27 mouse cellular contexts compared by ENCODE assay signal in the genomic region with DNA sequence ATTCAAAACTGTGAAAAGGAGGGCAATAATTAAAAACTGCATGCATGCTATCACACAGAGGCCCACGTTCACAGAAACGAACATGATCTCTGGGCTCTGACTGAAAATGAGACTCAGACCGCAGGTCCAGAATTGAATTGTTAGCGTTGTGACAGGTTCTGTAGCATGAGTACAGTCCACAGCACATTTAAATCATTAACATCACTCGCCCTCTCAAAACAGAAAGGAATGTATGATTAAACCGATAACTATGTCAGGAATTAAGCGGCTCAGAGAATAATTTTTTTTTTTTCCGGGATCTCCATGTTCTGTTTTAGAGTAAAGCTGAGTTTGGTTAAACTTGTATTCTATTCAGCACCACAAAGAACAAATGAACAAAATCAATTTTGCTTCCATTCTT.
DNase-seq lines count a peak whose midpoint lies in the region; ATAC-seq and TF ChIP-seq lines count a peak whose summit lies in the region.
"Had no signal": no experiment of that assay in that cellular context is flagged by ENCODE, and none has a peak within 500 bp of the region (broad histone marks: within the 10 kb centered on the region; RNA-seq: fewer than 3 reads in every experiment).

No protein-coding gene starts in this region.

- no peak for DNase-seq in kidney, postnatal 25 days
- peak; percentile 49 for DNase-seq in lung, postnatal 0 days (ENCODE audit: low spot score)
- no peak for DNase-seq in lung, adult 18-20 months
- DNase-seq in frontal cortex, postnatal 14 days (ENCODE audit: low spot score in 2 of 2) = no peak
- no peak for DNase-seq in cerebellum, postnatal 4 days (ENCODE audit: low spot score in 2 of 2)
- DNase-seq: adrenal gland, postnatal 14 days; cerebellum, adult 11 months; cerebellum, adult 9-10 months; cerebellum, postnatal 36 days; embryo, embryonic 11 days; gastrocnemius, adult 2 months; heart, adult 2 months; heart, postnatal 4 days; layer of hippocampus, adult 9-11 months; liver; midbrain, embryonic 14.5 days; right cerebral cortex, postnatal 25 days had no signal

- TF ChIP-seq EP300 in lung, postnatal 0 days (IDR thresholded peaks at IDR 0.05) = peak; percentile 61; the same call in 1 of the 2 replicates

- peak; percentile 70; the same call in 1 of the 2 replicates for ATAC-seq in kidney, embryonic 16.5 days (ENCODE audit: low FRiP score, low TSS enrichment)
- no peak for ATAC-seq in lung, postnatal 0 days
- no peak for ATAC-seq in embryonic facial prominence, embryonic 13.5 days (ENCODE audit: insufficient number of reproducible peaks, insufficient read depth, low FRiP score, low TSS enrichment, low read depth)
- ATAC-seq: forebrain, embryonic 14.5 days; intestine, postnatal 0 days had no signal

- H3K4me3 ChIP-seq in kidney, embryonic 16.5 days (ENCODE audit: low read length) = no peak overlapping the region
- H3K4me3 ChIP-seq in lung, postnatal 0 days (ENCODE audit: low read depth, low read length) = no peak overlapping the region
- no peak overlapping the region for H3K4me3 ChIP-seq in embryonic facial prominence, embryonic 13.5 days
- H3K4me3 ChIP-seq: gastrocnemius, adult 2 months; heart, adult 2 months; heart, embryonic 12.5 days; hindbrain, embryonic 13.5 days; lung, embryonic 15.5 days; stomach, embryonic 15.5 days had no signal

- 0 out of 2 replicates have a peak overlapping the region, but pooled peaks have one; percentile 14 for H3K27ac ChIP-seq in kidney, embryonic 16.5 days (ENCODE audit: low read length)
- no peak overlapping the region for H3K27ac ChIP-seq in lung, postnatal 0 days (ENCODE audit: low read length)
- H3K27ac ChIP-seq in embryonic facial prominence, embryonic 13.5 days = no peak overlapping the region
- H3K27ac ChIP-seq: gastrocnemius, adult 2 months; heart, adult 2 months; hindbrain, embryonic 13.5 days; liver, embryonic 14.5 days; lung, embryonic 15.5 days; stomach, embryonic 15.5 days had no signal

- no peaks in the 10 kb centered on the region for H3K9me3 ChIP-seq in kidney, embryonic 16.5 days (ENCODE audit: low read length)
- no peaks in the 10 kb centered on the region for H3K9me3 ChIP-seq in lung, postnatal 0 days (ENCODE audit: low read length)
- H3K9me3 ChIP-seq in embryonic facial prominence, embryonic 13.5 days = no peaks in the 10 kb centered on the region
- H3K9me3 ChIP-seq: heart, embryonic 12.5 days; hindbrain, embryonic 13.5 days; lung, embryonic 15.5 days; stomach, embryonic 15.5 days had no signal

- no peaks in the 10 kb centered on the region for H3K27me3 ChIP-seq in kidney, embryonic 16.5 days (ENCODE audit: insufficient read depth, low read length)
- H3K27me3 ChIP-seq in lung, postnatal 0 days (replicated peaks; ENCODE audit: insufficient read depth, low read length) = no peaks in the 10 kb centered on the region
- H3K27me3 ChIP-seq in embryonic facial prominence, embryonic 13.5 days = no peaks in the 10 kb centered on the region
- H3K27me3 ChIP-seq: CH12.LX; heart, embryonic 12.5 days; hindbrain, embryonic 13.5 days; lung, embryonic 15.5 days; stomach, embryonic 15.5 days had no signal

- no peak overlapping the region for H3K4me2 ChIP-seq in kidney, embryonic 16.5 days (replicated peaks; ENCODE audit: low read depth, low read length)
- no peak overlapping the region for H3K4me2 ChIP-seq in lung, postnatal 0 days (replicated peaks; ENCODE audit: low read depth, low read length)
- peak overlapping the region; percentile 14; the same call in 1 of the 2 replicates for H3K4me2 ChIP-seq in embryonic facial prominence, embryonic 13.5 days
- H3K4me2 ChIP-seq: heart, embryonic 12.5 days; hindbrain, embryonic 13.5 days; lung, embryonic 15.5 days; stomach, embryonic 15.5 days had no signal

- TF ChIP-seq CTCF in lung, postnatal 0 days (IDR thresholded peaks at IDR 0.05) = no peak

- H3K9ac ChIP-seq in kidney, embryonic 16.5 days (replicated peaks; ENCODE audit: low read length) = no peak overlapping the region
- H3K9ac ChIP-seq in lung, postnatal 0 days (replicated peaks; ENCODE audit: low read depth) = no peak overlapping the region
- H3K9ac ChIP-seq in embryonic facial prominence, embryonic 13.5 days = no peak overlapping the region
- H3K9ac ChIP-seq: heart, embryonic 12.5 days; hindbrain, embryonic 13.5 days; liver, embryonic 14.5 days; lung, embryonic 15.5 days; stomach, embryonic 15.5 days had no signal

- WGBS in kidney, embryonic 16.5 days = 59% methylated on average over 8 of the region's 8 CpGs
- WGBS in lung, postnatal 0 days = 33% methylated on average over 8 of the region's 8 CpGs
- 26% methylated on average over 8 of the region's 8 CpGs for WGBS in embryonic facial prominence, embryonic 13.5 days

- no peaks in the 10 kb centered on the region for H3K4me1 ChIP-seq in kidney, embryonic 16.5 days (ENCODE audit: insufficient read depth, low read length)
- no peaks in the 10 kb centered on the region for H3K4me1 ChIP-seq in lung, postnatal 0 days (ENCODE audit: insufficient read depth, low read depth, low read length)
- peaks cover 3% of the 10 kb centered on the region; the same call in 1 of the 2 replicates for H3K4me1 ChIP-seq in embryonic facial prominence, embryonic 13.5 days
- H3K4me1 ChIP-seq: heart, embryonic 12.5 days; lung, embryonic 15.5 days; stomach, embryonic 15.5 days had no signal

- H3K36me3 ChIP-seq in kidney, embryonic 16.5 days (ENCODE audit: insufficient read depth, low read length) = no peaks in the 10 kb centered on the region
- no peaks in the 10 kb centered on the region for H3K36me3 ChIP-seq in lung, postnatal 0 days (ENCODE audit: insufficient read depth, low read length)
- H3K36me3 ChIP-seq in embryonic facial prominence, embryonic 13.5 days = no peaks in the 10 kb centered on the region
- H3K36me3 ChIP-seq: heart, embryonic 12.5 days; hindbrain, embryonic 13.5 days; lung, embryonic 15.5 days; stomach, embryonic 15.5 days had no signal
